8 mouse cellular contexts compared by ENCODE assay signal in genomic region chr12:79965471-79966288, GRCm38 (mm10).
DNase-seq lines count a peak whose midpoint lies in the region; ATAC-seq and TF ChIP-seq lines count a peak whose summit lies in the region.

No protein-coding gene starts in this region.

- peak; percentile 76 to 78 for DNase-seq in cerebellum, postnatal 10 days
- DNase-seq in cerebellum, adult 9-10 months, result no peak
- no peak for DNase-seq in ES-E14 (ENCODE audit: low read depth, low spot score)
- peak; percentile 73 for DNase-seq in limb, embryonic 10.5 days (ENCODE audit: low spot score)
- no peak for DNase-seq in urinary bladder, postnatal 25 days (ENCODE audit: low spot score)

- H3K4me1 ChIP-seq in ES-E14 (ENCODE audit: control insufficient read depth in 2 of 2, insufficient read depth in 2 of 2, low read length in 2 of 2, poor library complexity in 1 of 2), result peaks cover 1 to 10% of the 10 kb centered on the region in 2 experiments; a peak in 2 of 4 replicates
- peaks cover 40% of the 10 kb centered on the region for H3K4me1 ChIP-seq in hindbrain, embryonic 12.5 days
- peaks cover 65% of the 10 kb centered on the region for H3K4me1 ChIP-seq in limb, embryonic 10.5 days
- peaks cover 36% of the 10 kb centered on the region for H3K4me1 ChIP-seq in midbrain, embryonic 15.5 days

- H3K9me3 ChIP-seq in ES-E14 (ENCODE audit: control insufficient read depth, insufficient read depth, low read depth, low read length), result no peaks in the 10 kb centered on the region
- no peaks in the 10 kb centered on the region for H3K9me3 ChIP-seq in hindbrain, embryonic 12.5 days (replicated peaks)
- H3K9me3 ChIP-seq in limb, embryonic 10.5 days (replicated peaks), result no peaks in the 10 kb centered on the region
- no peaks in the 10 kb centered on the region for H3K9me3 ChIP-seq in midbrain, embryonic 15.5 days

- no peak overlapping the region for H3K27ac ChIP-seq in ES-E14 (ENCODE audit: insufficient read depth, low read depth, low read length, poor library complexity, severe bottlenecking)
- peak overlapping the region; percentile 78 for H3K27ac ChIP-seq in hindbrain, embryonic 12.5 days
- peak overlapping the region; percentile 92 for H3K27ac ChIP-seq in limb, embryonic 10.5 days
- H3K27ac ChIP-seq in midbrain, embryonic 15.5 days, result peak overlapping the region; percentile 77

- ATAC-seq in erythroblast, adult 5-6 weeks (replicated peaks; ENCODE audit: low FRiP score, poor library complexity, severe bottlenecking), result 0 out of 2 replicates have a peak, but pooled peaks have one; percentile 23
- ATAC-seq in hindbrain, embryonic 12.5 days (ENCODE audit: low FRiP score), result peak; percentile 79
- ATAC-seq in midbrain, embryonic 15.5 days (replicated peaks), result peak; percentile 87

- H3K27me3 ChIP-seq in hindbrain, embryonic 12.5 days, result no peaks in the 10 kb centered on the region; the same call in 1 of the 2 replicates
- no peaks in the 10 kb centered on the region for H3K27me3 ChIP-seq in limb, embryonic 10.5 days (ENCODE audit: low read depth, poor library complexity, severe bottlenecking)
- H3K27me3 ChIP-seq in midbrain, embryonic 15.5 days (replicated peaks), result no peaks in the 10 kb centered on the region; the same call in 1 of the 2 replicates

- no peaks in the 10 kb centered on the region for H3K36me3 ChIP-seq in ES-E14 (ENCODE audit: control insufficient read depth, insufficient read depth, low read length, poor library complexity, severe bottlenecking)
- H3K36me3 ChIP-seq in hindbrain, embryonic 12.5 days, result no peaks in the 10 kb centered on the region
- no peaks in the 10 kb centered on the region for H3K36me3 ChIP-seq in limb, embryonic 10.5 days
- no peaks in the 10 kb centered on the region for H3K36me3 ChIP-seq in midbrain, embryonic 15.5 days (replicated peaks)

- peak overlapping the region; percentile 65 for H3K4me2 ChIP-seq in hindbrain, embryonic 12.5 days (replicated peaks)
- H3K4me2 ChIP-seq in midbrain, embryonic 15.5 days, result peak overlapping the region; percentile 81

- under 1% methylated on average over 46 of the region's 46 CpGs for WGBS in hindbrain, embryonic 12.5 days
- 4% methylated on average over 46 of the region's 46 CpGs for WGBS in limb, embryonic 10.5 days
- WGBS in midbrain, embryonic 15.5 days, result 3% methylated on average over 46 of the region's 46 CpGs

- H3K9ac ChIP-seq in ES-E14 (ENCODE audit: insufficient read depth, low read depth, low read length, poor library complexity, severe bottlenecking), result peak overlapping the region; percentile 46; the same call in 1 of the 2 replicates
- peak overlapping the region; percentile 68 for H3K9ac ChIP-seq in hindbrain, embryonic 12.5 days
- peak overlapping the region; percentile 73 for H3K9ac ChIP-seq in midbrain, embryonic 15.5 days

- in situ Hi-C loops in ES-E14 (cut with MboI; ENCODE audit: low sequenced_read_pairs in 2 of 2, unreplicated experiment in 2 of 2), result no loop called here

- peak overlapping the region; percentile 57 to 64 for H3K4me3 ChIP-seq in ES-E14 (ENCODE audit: insufficient read depth in 1 of 2, low read depth in 1 of 2, low read length in 2 of 2, poor library complexity in 1 of 2, severe bottlenecking in 1 of 2)
- peak overlapping the region; percentile 40 for H3K4me3 ChIP-seq in hindbrain, embryonic 12.5 days
- H3K4me3 ChIP-seq in limb, embryonic 10.5 days, result peak overlapping the region; percentile 52
- peak overlapping the region; percentile 50 for H3K4me3 ChIP-seq in midbrain, embryonic 15.5 days

TF ChIP-seq in ES-E14, 5 proteins besides CTCF, POLR2A, EP300 and RAD21:
- TF ChIP-seq CHD2 (IDR thresholded peaks at IDR 0.05; ENCODE audit: low read depth, low read length) (no peak), ZNF384 (IDR thresholded peaks at IDR 0.05; ENCODE audit: low read depth, low read length) (no peak), HCFC1 (IDR thresholded peaks at IDR 0.05; ENCODE audit: borderline replicate concordance, insufficient read depth, low read length) (no peak), MAFK (IDR thresholded peaks at IDR 0.05; ENCODE audit: insufficient read depth, low read depth, low read length) (no peak)

Comparison
In these comparisons a context has a peak if more than half of its experiments do, and no peak if none do; other contexts are left out.
1. DNase-seq: peak in cerebellum, postnatal 10 days (2 of 2) and limb, embryonic 10.5 days (single experiment); none in cerebellum, adult 9-10 months (single experiment), ES-E14 (single experiment) and urinary bladder, postnatal 25 days (single experiment).
2. ATAC-seq: peak in every context shown above with its lines; median percentile 87 in midbrain, embryonic 15.5 days; 79 in hindbrain, embryonic 12.5 days; 23 in erythroblast, adult 5-6 weeks.
3. Peak in every context shown above with its lines, with median percentiles within 50 percentile points of each other: H3K4me3 ChIP-seq and H3K9ac ChIP-seq.